Mouse (Mus musculus) midbrain, embryonic 11.5 days (tissue): ENCODE results near the gene Mien1. TPM values are rescaled to one million over a fixed set of nuclear protein-coding genes. Genes with fewer than 3 reads are reported as not detected.

Experiments used
- ATAC-seq: fragments of 200-750 bp; cut with Nextera tagmentation; 2 replicates; pipeline ENCODE4 v1.8.0; 2017; ENCODE audit warnings: moderate TSS enrichment, moderate library complexity; ENCODE audit not compliant: low FRiP score
- DNase-seq: peaks from one replicate; pipeline ENCODE4 v3.0.0; 2015; ENCODE audit warnings: low spot score; ENCODE audit errors: missing footprints
- H3K27ac ChIP-seq: fragments of 300-500 bp; sonication (generic); 2 replicates; pipeline ENCODE4 v1.5.1; 2014; ENCODE audit warnings: low read depth, low read length
- H3K27me3 ChIP-seq: fragments of 300-500 bp; sonication (generic); 2 replicates; pipeline ENCODE4 v1.6.1; 2014; ENCODE audit warnings: mild to moderate bottlenecking, low read length, moderate library complexity, mixed read lengths; ENCODE audit not compliant: control insufficient read depth, insufficient read depth
- H3K36me3 ChIP-seq: fragments of 300-500 bp; sonication (generic); 2 replicates; pipeline ENCODE4 v1.6.1; 2014; ENCODE audit warnings: mild to moderate bottlenecking, low read length, moderate library complexity, mixed read lengths; ENCODE audit not compliant: control insufficient read depth, insufficient read depth
- H3K4me1 ChIP-seq: fragments of 300-500 bp; sonication (generic); 2 replicates; pipeline ENCODE4 v1.6.1; 2014; ENCODE audit warnings: low read length; ENCODE audit not compliant: control insufficient read depth, insufficient read depth
- H3K4me2 ChIP-seq: fragments of 300-500 bp; sonication (generic); 2 replicates; pipeline ENCODE4 v1.6.1; 2014; ENCODE audit warnings: mild to moderate bottlenecking, moderate library complexity
- H3K4me3 ChIP-seq: fragments of 300-500 bp; sonication (generic); 2 replicates; pipeline ENCODE4 v1.5.1; 2014; ENCODE audit warnings: low read depth, low read length
- H3K9ac ChIP-seq: fragments of 300-500 bp; sonication (generic); 2 replicates; pipeline ENCODE4 v1.6.1; 2014; ENCODE audit warnings: low read length
- H3K9me3 ChIP-seq: fragments of 300-500 bp; sonication (generic); 2 replicates; pipeline ENCODE4 v1.6.1; 2016; ENCODE audit warnings: low read length; ENCODE audit not compliant: control insufficient read depth
- WGBS: fragments of 180-500 bp; shearing (Covaris S2); extraction: QIAGEN DNeasy Blood & Tissue Kit; methylation state at CpG from one replicate; pipeline ENCODE4 v1.1.7; 2014; 5-methylcytosine and 5-hydroxymethylcytosine counted together
- polyA plus RNA-seq: library from polyadenylated mRNA; unstranded; fragments of >200 nt; fragmentation: Nextera tagmentation; extraction: Ambion mirVana; gene quantifications from 2 replicates; pipeline ENCODE4 v1.2.1, GENCODE M21; 2014

The Mien1 gene
- polyA plus RNA-seq, 1 experiment from 2014 or later: 145 TPM

GRCm38 (mm10) chr11:98463911-98464310, 25.1 kb upstream of the Mien1 start:
- ATAC-seq: no peak
- no peak for DNase-seq
- Histone ChIP-seq H3K27me3 (peaks cover 13% of the 10 kb centered on the region), H3K4me2 (no peak overlapping the region), H3K4me1 (no peaks in the 10 kb centered on the region), H3K27ac (no peak overlapping the region), H3K9ac (no peak overlapping the region), H3K4me3 (no peak overlapping the region), H3K9me3 (no peaks in the 10 kb centered on the region), H3K36me3 (no peaks in the 10 kb centered on the region)
- WGBS: 87% methylated on average over 9 of the region's 9 CpGs

- peaks cover 25% of the 10 kb centered on the region for H3K27me3 ChIP-seq
- no peak for ATAC-seq
- no peaks in the 10 kb centered on the region for H3K9me3 ChIP-seq
- no peak overlapping the region for H3K27ac ChIP-seq
- 94% methylated on average over 6 of the region's 6 CpGs for WGBS
- H3K9ac ChIP-seq: no peak overlapping the region
- H3K4me1 ChIP-seq: 0 out of 2 replicates have a peak, but pooled peaks cover under 1% of the 10 kb centered on the region
- H3K4me3 ChIP-seq: no peak overlapping the region
- no peaks in the 10 kb centered on the region for H3K36me3 ChIP-seq
- no peak overlapping the region for H3K4me2 ChIP-seq
- DNase-seq: no peak
Observed at GRCm38 (mm10) chr11:98462255-98462654, 23.5 kb upstream of the Mien1 start.

GRCm38 (mm10) chr11:98461109-98461720, 22.4 kb upstream of the Mien1 start:
- Histone ChIP-seq H3K36me3 (no peaks in the 10 kb centered on the region), H3K27me3 (peaks cover 25% of the 10 kb centered on the region), H3K4me3 (no peak overlapping the region), H3K27ac (no peak overlapping the region), H3K9ac (no peak overlapping the region), H3K9me3 (no peaks in the 10 kb centered on the region), H3K4me1 (0 out of 2 replicates have a peak, but pooled peaks cover 2% of the 10 kb centered on the region), H3K4me2 (no peak overlapping the region)
- 66% methylated on average over 6 of the region's 6 CpGs for WGBS
- DNase-seq (no peak), ATAC-seq (no peak)

DNA sequence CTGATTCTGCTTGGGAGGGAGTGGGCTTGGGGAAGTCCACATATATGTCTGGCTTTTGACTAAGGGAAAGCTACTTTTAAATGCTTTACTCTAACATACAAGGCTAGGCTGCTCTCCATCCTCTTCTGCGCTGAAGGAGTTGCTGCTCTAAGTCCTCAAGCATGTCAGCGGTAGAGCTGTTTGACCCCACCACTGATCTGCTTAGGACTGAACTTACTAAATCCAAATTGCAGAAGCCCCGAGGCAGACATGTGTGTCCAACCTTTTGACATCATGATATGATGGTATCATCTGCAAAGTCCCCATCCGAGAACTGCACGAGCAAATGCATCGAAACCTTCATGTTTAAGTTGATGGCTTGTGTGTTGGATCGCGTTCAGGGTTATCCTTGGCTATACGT, 21.1 kb upstream of the Mien1 start:
- 78% methylated on average over 9 of the region's 9 CpGs for WGBS
- no peak overlapping the region for H3K27ac ChIP-seq
- no peak for DNase-seq
- no peak overlapping the region for H3K9ac ChIP-seq
- H3K9me3 ChIP-seq: no peaks in the 10 kb centered on the region
- ATAC-seq: no peak
- H3K4me2 ChIP-seq: no peak overlapping the region
- H3K4me1 ChIP-seq: 0 out of 2 replicates have a peak, but pooled peaks cover 2% of the 10 kb centered on the region
- no peak overlapping the region for H3K4me3 ChIP-seq
- peaks cover 25% of the 10 kb centered on the region for H3K27me3 ChIP-seq
- H3K36me3 ChIP-seq: no peaks in the 10 kb centered on the region

GRCm38 (mm10) chr11:98459071-98459741, 20.4 kb upstream of the Mien1 start:
- no peak overlapping the region for H3K4me2 ChIP-seq
- peaks cover 25% of the 10 kb centered on the region for H3K27me3 ChIP-seq
- H3K9me3 ChIP-seq: no peaks in the 10 kb centered on the region
- 24% methylated on average over 11 of the region's 11 CpGs for WGBS
- no peaks in the 10 kb centered on the region for H3K36me3 ChIP-seq
- no peak overlapping the region for H3K4me3 ChIP-seq
- no peak for DNase-seq
- H3K27ac ChIP-seq: no peak overlapping the region
- no peak for ATAC-seq
- H3K4me1 ChIP-seq: 0 out of 2 replicates have a peak, but pooled peaks cover 2% of the 10 kb centered on the region
- no peak overlapping the region for H3K9ac ChIP-seq

GRCm38 (mm10) chr11:98458121-98458990, 19.6 kb upstream of the Mien1 start:
- no peaks in the 10 kb centered on the region for H3K36me3 ChIP-seq
- peaks cover 25% of the 10 kb centered on the region for H3K27me3 ChIP-seq
- peak overlapping the region; percentile 72 for H3K4me2 ChIP-seq
- 5% methylated on average over 28 of the region's 30 CpGs for WGBS
- H3K9ac ChIP-seq: peak overlapping the region; percentile 61
- DNase-seq: peak; percentile 88
- H3K4me3 ChIP-seq: peak overlapping the region; percentile 48
- 0 out of 2 replicates have a peak, but pooled peaks cover 2% of the 10 kb centered on the region for H3K4me1 ChIP-seq
- no peak; the same call in 1 of the 2 replicates for ATAC-seq
- no peak overlapping the region for H3K27ac ChIP-seq
- H3K9me3 ChIP-seq: no peaks in the 10 kb centered on the region

GRCm38 (mm10) chr11:98457367-98458120, 18.8 kb upstream of the Mien1 start:
- H3K9ac ChIP-seq: peak overlapping the region; percentile 61
- H3K4me3 ChIP-seq: peak overlapping the region; percentile 48
- no peak overlapping the region for H3K27ac ChIP-seq
- H3K9me3 ChIP-seq: no peaks in the 10 kb centered on the region
- 0 out of 2 replicates have a peak, but pooled peaks cover 2% of the 10 kb centered on the region for H3K4me1 ChIP-seq
- under 1% methylated on average over 46 of the region's 64 CpGs for WGBS
- no peaks in the 10 kb centered on the region for H3K36me3 ChIP-seq
- DNase-seq (peak; percentile 98), ATAC-seq (peak; percentile 87)
- H3K4me2 ChIP-seq: peak overlapping the region; percentile 72
- peaks cover 25% of the 10 kb centered on the region for H3K27me3 ChIP-seq

DNA sequence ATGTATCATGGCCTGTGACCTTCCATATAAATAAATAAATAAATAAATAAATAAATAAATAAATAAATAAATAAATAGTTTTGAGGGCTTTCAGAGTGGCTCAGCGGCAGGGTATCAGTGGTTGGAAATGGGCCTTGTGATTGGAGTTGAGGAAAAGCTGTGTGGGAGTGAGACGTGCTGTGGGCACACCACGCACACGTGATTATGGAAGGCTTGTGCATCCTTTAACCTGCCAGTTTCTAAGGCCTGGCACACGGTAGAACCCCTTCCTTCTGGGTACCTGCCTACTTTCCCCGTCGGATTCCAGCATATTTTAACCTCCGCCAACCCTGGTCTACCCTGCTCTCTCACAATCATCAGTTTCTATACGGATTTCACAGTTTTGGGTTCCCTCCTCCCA, 18.2 kb upstream of the Mien1 start:
- Histone ChIP-seq H3K9me3 (no peaks in the 10 kb centered on the region), H3K27ac (no peak overlapping the region), H3K4me3 (peak overlapping the region; percentile 48), H3K27me3 (peaks cover 25% of the 10 kb centered on the region), H3K4me1 (0 out of 2 replicates have a peak, but pooled peaks cover 2% of the 10 kb centered on the region), H3K9ac (peak overlapping the region; percentile 61), H3K36me3 (no peaks in the 10 kb centered on the region), H3K4me2 (peak overlapping the region; percentile 72)
- ATAC-seq (no peak; the same call in 1 of the 2 replicates), DNase-seq (no peak)
- 26% methylated on average over 9 of the region's 9 CpGs for WGBS
